9 mouse cellular contexts compared by ENCODE assay signal in the genomic region with DNA sequence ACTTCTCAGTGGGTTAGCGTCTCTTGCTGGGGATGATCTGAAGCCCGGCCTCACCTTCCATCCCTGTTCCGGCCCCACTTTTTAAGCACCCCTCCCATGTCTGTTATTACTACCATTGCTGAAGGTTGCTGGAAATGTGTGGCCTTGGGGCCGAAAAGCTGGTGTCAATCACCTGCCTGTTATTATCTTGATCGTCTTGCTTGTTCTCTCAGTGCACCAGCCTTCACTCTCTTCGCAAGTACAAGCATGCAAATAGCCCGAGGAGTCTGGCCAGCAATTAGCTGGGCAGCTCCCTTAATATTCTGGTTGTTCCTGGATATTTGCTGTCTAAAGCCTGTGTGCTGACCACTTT. TPM values are rescaled to one million over a fixed set of nuclear protein-coding genes. Genes with fewer than 3 reads are reported as not detected.
DNase-seq lines count a peak whose midpoint lies in the region; ATAC-seq and TF ChIP-seq lines count a peak whose summit lies in the region.
"Had no signal": no experiment of that assay in that cellular context is flagged by ENCODE, and none has a peak within 500 bp of the region (broad histone marks: within the 10 kb centered on the region; RNA-seq: fewer than 3 reads in every experiment).

No protein-coding gene starts in this region.

- H3K4me2 ChIP-seq in heart, embryonic 14.5 days (ENCODE audit: low read length) = peak overlapping the region; percentile 75
- peak overlapping the region; percentile 87 for H3K4me2 ChIP-seq in heart, postnatal 0 days (ENCODE audit: low read depth, low read length)
- H3K4me2 ChIP-seq in liver, embryonic 11.5 days = peak overlapping the region; percentile 75
- H3K4me2 ChIP-seq in stomach, embryonic 14.5 days (replicated peaks; ENCODE audit: low read depth, low read length) = peak overlapping the region; percentile 78

- peak overlapping the region; percentile 85 to 97 for H3K4me3 ChIP-seq in heart, embryonic 14.5 days (ENCODE audit: control insufficient read depth in 1 of 2, insufficient read depth in 1 of 2, low read depth in 1 of 2, low read length in 2 of 2)
- H3K4me3 ChIP-seq in brown adipose tissue, adult 24 weeks (ENCODE audit: insufficient read depth, low read depth, low read length) = peak overlapping the region; percentile 100
- peak overlapping the region; percentile 93 for H3K4me3 ChIP-seq in heart, postnatal 0 days (ENCODE audit: low read depth, low read length)
- peak overlapping the region; percentile 97 for H3K4me3 ChIP-seq in liver, embryonic 11.5 days (ENCODE audit: low read depth, low read length)
- H3K4me3 ChIP-seq in stomach, embryonic 14.5 days (ENCODE audit: low read depth, low read length) = peak overlapping the region; percentile 98

- no peaks in the 10 kb centered on the region for H3K9me3 ChIP-seq in heart, embryonic 14.5 days (ENCODE audit: control insufficient read depth, low read length)
- H3K9me3 ChIP-seq in heart, postnatal 0 days (replicated peaks; ENCODE audit: control insufficient read depth, low read length) = no peaks in the 10 kb centered on the region
- no peaks in the 10 kb centered on the region for H3K9me3 ChIP-seq in liver, embryonic 11.5 days (ENCODE audit: control insufficient read depth, low read length)
- H3K9me3 ChIP-seq in stomach, embryonic 14.5 days (ENCODE audit: control insufficient read depth, low read depth, low read length) = no peaks in the 10 kb centered on the region

- peak overlapping the region; percentile 100 for H3K9ac ChIP-seq in heart, embryonic 14.5 days (ENCODE audit: low read length)
- peak overlapping the region; percentile 100 for H3K9ac ChIP-seq in heart, postnatal 0 days (replicated peaks; ENCODE audit: low read depth, low read length)
- H3K9ac ChIP-seq in liver, embryonic 11.5 days (ENCODE audit: low read depth, low read length) = peak overlapping the region; percentile 98
- peak overlapping the region; percentile 93 for H3K9ac ChIP-seq in stomach, embryonic 14.5 days (replicated peaks; ENCODE audit: low read depth, low read length)

- no peaks in the 10 kb centered on the region for H3K27me3 ChIP-seq in heart, embryonic 14.5 days (ENCODE audit: control insufficient read depth, insufficient read depth, low read length)
- no peaks in the 10 kb centered on the region for H3K27me3 ChIP-seq in heart, postnatal 0 days (ENCODE audit: control insufficient read depth, insufficient read depth, low read length)
- no peaks in the 10 kb centered on the region for H3K27me3 ChIP-seq in liver, embryonic 11.5 days (replicated peaks; ENCODE audit: control insufficient read depth, insufficient read depth, low read length)
- no peaks in the 10 kb centered on the region for H3K27me3 ChIP-seq in stomach, embryonic 14.5 days (ENCODE audit: control insufficient read depth, insufficient read depth, low read length)
- H3K27me3 ChIP-seq: Patski had no signal

- no peak for ATAC-seq in heart, embryonic 14.5 days (ENCODE audit: insufficient number of reproducible peaks, insufficient read depth, low FRiP score, low read depth)
- no peak for ATAC-seq in heart, postnatal 0 days (ENCODE audit: insufficient read depth, low read depth)
- ATAC-seq in liver, embryonic 11.5 days (replicated peaks; ENCODE audit: low FRiP score) = no peak
- no peak for ATAC-seq in stomach, embryonic 14.5 days (ENCODE audit: insufficient number of reproducible peaks, insufficient read depth, low FRiP score, low read depth)
- ATAC-seq: Patski had no signal

- H3K36me3 ChIP-seq in heart, embryonic 14.5 days (ENCODE audit: control insufficient read depth, insufficient read depth, low read length) = peaks cover 4% of the 10 kb centered on the region; the same call in 1 of the 2 replicates
- no peaks in the 10 kb centered on the region; the same call in 1 of the 2 replicates for H3K36me3 ChIP-seq in heart, postnatal 0 days (replicated peaks; ENCODE audit: control insufficient read depth, insufficient read depth, low read length)
- H3K36me3 ChIP-seq in liver, embryonic 11.5 days (ENCODE audit: control insufficient read depth, insufficient read depth, low read length) = no peaks in the 10 kb centered on the region; the same call in 1 of the 2 replicates
- H3K36me3 ChIP-seq in stomach, embryonic 14.5 days (ENCODE audit: control insufficient read depth, insufficient read depth, low read length) = no peaks in the 10 kb centered on the region

- no peak for TF ChIP-seq EP300 in heart, postnatal 0 days (IDR thresholded peaks at IDR 0.05; ENCODE audit: low read depth)

- no peak for DNase-seq in heart, adult 8-10 months (ENCODE audit: low spot score)
- DNase-seq in heart, postnatal 0 days (ENCODE audit: low spot score) = no peak
- no peak for DNase-seq in liver, embryonic 11.5 days (ENCODE audit: low spot score)
- DNase-seq in ovary, postnatal 14 days (ENCODE audit: low spot score) = no peak
- no peak for DNase-seq in urinary bladder, postnatal 4 days (ENCODE audit: low spot score in 2 of 2)

- peaks cover 10 to 35% of the 10 kb centered on the region in 2 experiments for H3K4me1 ChIP-seq in heart, embryonic 14.5 days (ENCODE audit: control insufficient read depth in 2 of 2, insufficient read depth in 2 of 2, low read length in 2 of 2)
- peaks cover 4% of the 10 kb centered on the region; the same call in 1 of the 2 replicates for H3K4me1 ChIP-seq in brown adipose tissue, adult 24 weeks (ENCODE audit: control insufficient read depth, insufficient read depth, insufficient read length, low read length)
- H3K4me1 ChIP-seq in heart, postnatal 0 days (ENCODE audit: control insufficient read depth, insufficient read depth) = peaks cover 21% of the 10 kb centered on the region
- peaks cover 23% of the 10 kb centered on the region for H3K4me1 ChIP-seq in liver, embryonic 11.5 days (replicated peaks; ENCODE audit: control insufficient read depth, insufficient read depth, low read length)
- H3K4me1 ChIP-seq in stomach, embryonic 14.5 days (ENCODE audit: control insufficient read depth, insufficient read depth, low read length) = peaks cover 18% of the 10 kb centered on the region

- H3K27ac ChIP-seq in heart, embryonic 14.5 days (replicated peaks in 1 of 2; ENCODE audit: control insufficient read depth in 1 of 2, insufficient read depth in 1 of 2, low read depth in 2 of 2, low read length in 2 of 2) = peak overlapping the region; percentile 95 to 98
- peak overlapping the region; percentile 30 for H3K27ac ChIP-seq in brown adipose tissue, adult 24 weeks (replicated peaks; ENCODE audit: low read depth, low read length)
- H3K27ac ChIP-seq in heart, postnatal 0 days (ENCODE audit: low read depth) = peak overlapping the region; percentile 99
- no peak overlapping the region; the same call in 1 of the 2 replicates for H3K27ac ChIP-seq in liver, embryonic 11.5 days (ENCODE audit: low read depth, low read length)
- no peak overlapping the region for H3K27ac ChIP-seq in stomach, embryonic 14.5 days (ENCODE audit: low read length)

- TF ChIP-seq CTCF in heart, postnatal 0 days (IDR thresholded peaks at IDR 0.05; ENCODE audit: low read depth) = no peak

- WGBS in heart, embryonic 14.5 days = 1% methylated on average over 7 of the region's 7 CpGs
- 2% methylated on average over 7 of the region's 7 CpGs for WGBS in heart, postnatal 0 days
- 2% methylated on average over 7 of the region's 7 CpGs for WGBS in liver, embryonic 11.5 days
- WGBS in stomach, embryonic 14.5 days = 2% methylated on average over 7 of the region's 7 CpGs

RNA-seq across cellular contexts. Expression of a gene that starts 1.3 kb away (rescaled TPM):
- 2.2 and 3.6 TPM in 2 replicates for polyA plus RNA-seq in heart, embryonic 14.5 days (2014; fragmentation: Nextera tagmentation; extraction: Ambion mirVana)
- total RNA-seq in heart, adult 8-10 months (2022) = 10 to 100 TPM; 19.2 to 23.4 (median 20.0) TPM
- 5.7 and 6.3 TPM in 2 replicates for polyA plus RNA-seq in brown adipose tissue, adult 24 weeks (2012; ENCODE audit: insufficient read depth, insufficient read length, missing spikeins)
- total RNA-seq in heart, postnatal 0 days (2014; rRNA removed; ENCODE audit: low replicate concordance) = 15.4 and 20.7 TPM in 2 replicates
- 1.6 and 2.1 TPM in 2 replicates for polyA plus RNA-seq in heart, postnatal 0 days (2015; fragmentation: Nextera tagmentation; extraction: Ambion mirVana)
- 2.2 and 2.4 TPM in 2 replicates for polyA plus RNA-seq in liver, embryonic 11.5 days (2014; fragmentation: Nextera tagmentation; extraction: Ambion mirVana)
- polyA plus RNA-seq in stomach, embryonic 14.5 days (2014; fragmentation: Nextera tagmentation; extraction: Ambion mirVana) = 2.8 and 3.0 TPM in 2 replicates

RNA-seq across cellular contexts. Expression of a gene that starts 11.7 kb away (rescaled TPM):
- polyA plus RNA-seq in heart, embryonic 14.5 days (2014; fragmentation: Nextera tagmentation; extraction: Ambion mirVana) = 0.05 TPM in 2 replicates
- total RNA-seq in heart, adult 8-10 months (2022) = under 1 TPM in 3 of 4 experiments, not detected in 1; 0.06 to 0.12 (median 0.06) TPM
- polyA plus RNA-seq in brown adipose tissue, adult 24 weeks (2012; ENCODE audit: insufficient read depth, insufficient read length, missing spikeins) = not detected in 2 replicates
- total RNA-seq in heart, postnatal 0 days (2014; rRNA removed; ENCODE audit: low replicate concordance) = 0.12 TPM in 1 of 2 replicates, not detected in the other
- not detected in 2 replicates for polyA plus RNA-seq in heart, postnatal 0 days (2015; fragmentation: Nextera tagmentation; extraction: Ambion mirVana)
- polyA plus RNA-seq in liver, embryonic 11.5 days (2014; fragmentation: Nextera tagmentation; extraction: Ambion mirVana) = 0.03 TPM in 2 replicates
- 0.16 and 0.24 TPM in 2 replicates for polyA plus RNA-seq in stomach, embryonic 14.5 days (2014; fragmentation: Nextera tagmentation; extraction: Ambion mirVana)

RNA-seq across cellular contexts. Expression of a gene that starts 48.1 kb away (rescaled TPM):
- polyA plus RNA-seq in heart, embryonic 14.5 days (2014; fragmentation: Nextera tagmentation; extraction: Ambion mirVana) = 56.2 and 59.2 TPM in 2 replicates
- 10 to 100 TPM; 49.9 to 64.7 (median 56.9) TPM for total RNA-seq in heart, adult 8-10 months (2022)
- polyA plus RNA-seq in brown adipose tissue, adult 24 weeks (2012; ENCODE audit: insufficient read depth, insufficient read length, missing spikeins) = 51.3 and 53.2 TPM in 2 replicates
- 41.8 and 48.8 TPM in 2 replicates for total RNA-seq in heart, postnatal 0 days (2014; rRNA removed; ENCODE audit: low replicate concordance)
- polyA plus RNA-seq in heart, postnatal 0 days (2015; fragmentation: Nextera tagmentation; extraction: Ambion mirVana) = 60.3 and 64.6 TPM in 2 replicates
- 62.4 and 63.2 TPM in 2 replicates for polyA plus RNA-seq in liver, embryonic 11.5 days (2014; fragmentation: Nextera tagmentation; extraction: Ambion mirVana)
- 42.3 and 43.3 TPM in 2 replicates for polyA plus RNA-seq in stomach, embryonic 14.5 days (2014; fragmentation: Nextera tagmentation; extraction: Ambion mirVana)

RNA-seq across cellular contexts. Expression of a gene that starts 51.7 kb away (rescaled TPM):
- polyA plus RNA-seq in heart, embryonic 14.5 days (2014; fragmentation: Nextera tagmentation; extraction: Ambion mirVana) = 7.1 and 8.4 TPM in 2 replicates
- 10 to 100 TPM; 13.3 to 14.9 (median 14.0) TPM for total RNA-seq in heart, adult 8-10 months (2022)
- 5.5 and 6.7 TPM in 2 replicates for polyA plus RNA-seq in brown adipose tissue, adult 24 weeks (2012; ENCODE audit: insufficient read depth, insufficient read length, missing spikeins)
- total RNA-seq in heart, postnatal 0 days (2014; rRNA removed; ENCODE audit: low replicate concordance) = 44.0 and 53.5 TPM in 2 replicates
- 3.7 and 3.8 TPM in 2 replicates for polyA plus RNA-seq in heart, postnatal 0 days (2015; fragmentation: Nextera tagmentation; extraction: Ambion mirVana)
- 9.3 and 10.9 TPM in 2 replicates for polyA plus RNA-seq in liver, embryonic 11.5 days (2014; fragmentation: Nextera tagmentation; extraction: Ambion mirVana)
- polyA plus RNA-seq in stomach, embryonic 14.5 days (2014; fragmentation: Nextera tagmentation; extraction: Ambion mirVana) = 6.4 and 6.5 TPM in 2 replicates

Comparison
In these comparisons a context has a peak if more than half of its experiments do, and no peak if none do; other contexts are left out.
1. H3K27ac ChIP-seq: peak in heart, embryonic 14.5 days (2 of 2), brown adipose tissue, adult 24 weeks (single experiment) and heart, postnatal 0 days (single experiment); none in liver, embryonic 11.5 days (single experiment) and stomach, embryonic 14.5 days (single experiment).
2. Peak in every context shown above with its lines, with median percentiles within 50 percentile points of each other: H3K4me2 ChIP-seq, H3K4me3 ChIP-seq and H3K9ac ChIP-seq.